Mouse (Mus musculus): ENCODE measurements at regions not wholly inside any gene's neighbourhood (a gene's known extent, or its start where the extent isn't known, plus 50 kb on each side); places are given as distances from the start of the nearest gene placed in this dataset.
"Not testable (repeated sequence)": the region's sequence is repeated elsewhere in the genome, so short reads cannot be mapped to it uniquely, and the experiment has no call there.

DNA sequence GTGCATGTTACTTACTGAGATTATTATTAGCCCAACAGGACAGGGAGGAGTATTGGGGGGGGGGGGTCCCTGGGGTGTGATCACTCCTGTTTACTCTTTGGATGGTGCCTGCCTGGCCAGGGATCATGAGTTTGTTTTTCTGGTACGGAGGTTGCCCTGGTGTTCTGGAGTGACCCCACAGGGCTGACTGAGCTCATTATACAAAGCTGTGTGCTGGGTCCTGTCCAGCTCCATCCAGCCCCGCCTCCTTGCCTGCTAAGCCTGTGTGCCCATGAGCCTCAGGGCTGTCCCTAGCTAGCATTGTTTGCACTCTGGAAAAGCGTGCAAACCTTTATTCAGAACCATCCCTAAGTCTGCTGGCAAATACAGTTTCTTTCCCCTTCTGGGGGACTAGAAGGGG lies 1335.1 kb upstream of the A1bg start:
- H3K9ac ChIP-seq (replicated peaks; ENCODE audit: low read depth, low read length), result no peak overlapping the region
- no peak overlapping the region for H3K4me3 ChIP-seq (ENCODE audit: low read depth, low read length)
- WGBS, result 28% methylated on average over 3 of the region's 3 CpGs
- peak; percentile 82 for ATAC-seq (ENCODE audit: low read depth)
- no peak overlapping the region for H3K27ac ChIP-seq (ENCODE audit: low read depth, low read length)
- H3K27me3 ChIP-seq (ENCODE audit: control insufficient read depth, insufficient read depth, low read length), result no peaks in the 10 kb centered on the region
- H3K9me3 ChIP-seq (ENCODE audit: control insufficient read depth, low read length), result no peaks in the 10 kb centered on the region
- no peak overlapping the region for H3K4me2 ChIP-seq (ENCODE audit: low read depth, low read length)
- no peaks in the 10 kb centered on the region for H3K4me1 ChIP-seq (ENCODE audit: control insufficient read depth, insufficient read depth, low read length)
- H3K36me3 ChIP-seq (ENCODE audit: control insufficient read depth, insufficient read depth, low read length), result no peaks in the 10 kb centered on the region

DNA sequence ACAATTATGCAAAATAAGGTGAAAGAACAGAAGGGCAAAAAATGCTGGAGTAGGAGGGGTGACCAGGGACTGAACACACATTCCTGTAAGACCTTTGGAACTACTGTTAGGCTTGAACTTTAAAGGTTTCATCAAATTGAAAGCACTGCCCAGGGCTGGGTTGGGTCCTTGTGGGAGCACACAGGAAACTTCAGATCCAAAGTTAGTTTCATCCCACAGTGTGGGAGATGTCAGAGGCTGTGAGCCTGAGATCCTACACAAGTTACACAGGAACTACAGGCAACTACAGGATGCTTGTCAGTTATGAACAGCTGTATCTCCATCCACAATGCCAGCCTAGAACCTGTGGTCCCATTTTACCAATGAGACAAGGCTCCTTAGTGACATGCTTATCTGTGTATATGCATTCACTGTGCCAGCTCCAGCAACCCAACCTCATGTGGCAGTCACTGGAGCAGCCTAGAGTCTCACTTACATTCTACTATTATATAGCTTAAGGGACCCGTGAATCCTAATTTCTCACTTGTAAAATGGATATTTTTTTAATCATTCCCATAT lies 1334.4 kb upstream of the A1bg start:
- Histone ChIP-seq H3K27me3 (ENCODE audit: control insufficient read depth, insufficient read depth, low read length) (no peaks in the 10 kb centered on the region), H3K4me2 (ENCODE audit: low read depth, low read length) (no peak overlapping the region), H3K36me3 (ENCODE audit: control insufficient read depth, insufficient read depth, low read length) (no peaks in the 10 kb centered on the region), H3K9ac (replicated peaks; ENCODE audit: low read depth, low read length) (no peak overlapping the region), H3K27ac (ENCODE audit: low read depth, low read length) (no peak overlapping the region), H3K4me3 (ENCODE audit: low read depth, low read length) (no peak overlapping the region), H3K9me3 (ENCODE audit: control insufficient read depth, low read length) (no peaks in the 10 kb centered on the region), H3K4me1 (ENCODE audit: control insufficient read depth, insufficient read depth, low read length) (no peaks in the 10 kb centered on the region)
- no peak for ATAC-seq (ENCODE audit: low read depth)
- WGBS, result 79% methylated on average over 1 of the region's 1 CpGs

DNA sequence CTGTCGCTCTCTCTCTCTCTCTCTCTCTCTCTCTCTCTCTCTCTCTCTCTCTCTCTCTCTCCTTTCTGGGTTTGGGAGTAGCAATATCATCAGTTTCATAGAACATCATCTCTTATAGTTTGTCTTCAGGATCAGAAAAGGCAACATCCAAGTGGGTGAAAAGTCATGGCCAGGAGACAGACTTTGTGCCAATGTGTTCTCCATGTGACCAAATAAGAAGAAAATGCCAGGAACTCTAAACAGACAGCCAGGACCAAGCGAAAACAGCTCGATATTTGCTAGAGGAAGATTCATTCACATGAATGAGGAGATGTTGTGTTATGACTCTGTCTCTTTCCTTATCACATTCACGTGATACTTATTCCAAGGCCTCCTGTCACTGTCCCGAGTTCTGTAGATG lies 1332.8 kb upstream of the A1bg start:
- Histone ChIP-seq H3K4me2 (ENCODE audit: low read depth, low read length) (no peak overlapping the region), H3K36me3 (ENCODE audit: control insufficient read depth, insufficient read depth, low read length) (no peaks in the 10 kb centered on the region), H3K9me3 (ENCODE audit: control insufficient read depth, low read length) (no peaks in the 10 kb centered on the region), H3K4me3 (ENCODE audit: low read depth, low read length) (no peak overlapping the region), H3K4me1 (ENCODE audit: control insufficient read depth, insufficient read depth, low read length) (no peaks in the 10 kb centered on the region), H3K27me3 (ENCODE audit: control insufficient read depth, insufficient read depth, low read length) (no peaks in the 10 kb centered on the region), H3K27ac (ENCODE audit: low read depth, low read length) (no peak overlapping the region), H3K9ac (replicated peaks; ENCODE audit: low read depth, low read length) (no peak overlapping the region)
- 87% methylated on average over 5 of the region's 5 CpGs for WGBS
- no peak for ATAC-seq (ENCODE audit: low read depth)

- Histone ChIP-seq H3K4me3 (ENCODE audit: low read depth, low read length) (no peak overlapping the region), H3K4me1 (ENCODE audit: control insufficient read depth, insufficient read depth, low read length) (no peaks in the 10 kb centered on the region), H3K4me2 (ENCODE audit: low read depth, low read length) (no peak overlapping the region), H3K27ac (ENCODE audit: low read depth, low read length) (no peak overlapping the region), H3K27me3 (ENCODE audit: control insufficient read depth, insufficient read depth, low read length) (no peaks in the 10 kb centered on the region), H3K9me3 (ENCODE audit: control insufficient read depth, low read length) (no peaks in the 10 kb centered on the region), H3K9ac (replicated peaks; ENCODE audit: low read depth, low read length) (no peak overlapping the region), H3K36me3 (ENCODE audit: control insufficient read depth, insufficient read depth, low read length) (no peaks in the 10 kb centered on the region)
- WGBS, result 92% methylated on average over 4 of the region's 4 CpGs
- no peak for ATAC-seq (ENCODE audit: low read depth)
Observed at GRCm38 (mm10) chr15:62253724-62254123, 1330.9 kb upstream of the A1bg start.

DNA sequence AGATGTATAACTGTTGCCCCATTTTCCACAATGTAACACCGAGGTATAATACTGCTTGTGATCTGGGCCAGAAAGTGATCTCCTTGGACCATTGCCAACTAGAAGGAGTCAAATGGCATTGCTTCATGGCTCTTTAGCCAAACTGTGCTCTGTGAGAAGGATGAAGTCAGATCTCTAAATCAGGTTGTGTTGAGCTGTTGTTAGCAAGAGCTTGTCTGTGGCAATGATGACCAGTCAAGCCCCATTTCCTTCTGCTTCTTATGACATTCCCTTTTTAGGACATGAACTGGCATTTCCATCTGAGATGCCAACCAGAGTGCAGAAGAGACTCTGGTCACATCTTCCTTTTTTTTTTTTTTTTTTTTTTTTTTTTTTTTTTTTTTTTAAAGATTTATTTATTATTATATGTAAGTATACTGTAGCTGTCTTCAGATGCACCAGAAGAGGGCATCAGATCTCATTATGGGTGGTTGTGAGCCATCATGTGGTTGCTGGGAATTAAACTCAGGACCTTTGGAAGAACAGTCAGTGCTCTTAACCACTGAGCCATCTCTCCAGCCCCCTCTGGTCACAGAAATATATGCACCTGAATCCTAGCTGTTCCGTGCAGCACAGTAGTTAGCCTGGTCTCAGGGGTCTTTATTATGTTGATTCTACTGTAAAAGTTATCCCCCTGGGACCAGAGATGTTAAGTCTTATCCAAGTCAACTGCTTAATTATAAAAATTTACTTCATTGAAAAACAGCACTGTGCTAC lies 1329.4 kb upstream of the A1bg start:
- not testable (repeated sequence) for ATAC-seq (ENCODE audit: low read depth); H3K36me3 ChIP-seq (ENCODE audit: control insufficient read depth, insufficient read depth, low read length); H3K4me2 ChIP-seq (ENCODE audit: low read depth, low read length); H3K4me1 ChIP-seq (ENCODE audit: control insufficient read depth, insufficient read depth, low read length); H3K9ac ChIP-seq (replicated peaks; ENCODE audit: low read depth, low read length); H3K9me3 ChIP-seq (ENCODE audit: control insufficient read depth, low read length); H3K4me3 ChIP-seq (ENCODE audit: low read depth, low read length); H3K27me3 ChIP-seq (ENCODE audit: control insufficient read depth, insufficient read depth, low read length); H3K27ac ChIP-seq (ENCODE audit: low read depth, low read length)
- 83% methylated on average over 2 of the region's 2 CpGs for WGBS

DNA sequence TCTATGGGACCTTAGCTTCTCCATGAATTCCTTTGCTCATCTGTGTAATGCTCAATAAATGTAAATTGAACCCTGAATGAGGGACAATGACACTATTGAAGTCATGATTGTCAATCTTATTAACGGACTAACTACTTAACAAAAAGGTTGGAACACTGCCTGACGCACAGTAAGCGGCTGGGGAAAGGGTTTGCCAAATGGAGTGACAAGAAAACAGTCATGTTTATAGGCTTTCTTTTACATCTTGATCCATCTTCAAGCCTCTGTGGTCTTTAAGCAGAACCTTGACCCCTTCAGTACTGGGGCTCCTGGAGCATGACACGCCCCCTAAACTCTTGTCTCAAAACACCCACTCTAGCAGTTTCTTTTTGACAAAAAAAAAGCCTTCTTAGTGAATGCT lies 1326.6 kb upstream of the A1bg start:
- peak; percentile 17; the same call in 1 of the 2 replicates for ATAC-seq (ENCODE audit: low read depth)
- no peaks in the 10 kb centered on the region for H3K27me3 ChIP-seq (ENCODE audit: control insufficient read depth, insufficient read depth, low read length)
- H3K36me3 ChIP-seq (ENCODE audit: control insufficient read depth, insufficient read depth, low read length), result no peaks in the 10 kb centered on the region
- no peaks in the 10 kb centered on the region for H3K4me1 ChIP-seq (ENCODE audit: control insufficient read depth, insufficient read depth, low read length)
- no peak overlapping the region for H3K27ac ChIP-seq (ENCODE audit: low read depth, low read length)
- H3K4me3 ChIP-seq (ENCODE audit: low read depth, low read length), result no peak overlapping the region
- no peak overlapping the region for H3K9ac ChIP-seq (replicated peaks; ENCODE audit: low read depth, low read length)
- no peak overlapping the region for H3K4me2 ChIP-seq (ENCODE audit: low read depth, low read length)
- no peaks in the 10 kb centered on the region for H3K9me3 ChIP-seq (ENCODE audit: control insufficient read depth, low read length)
- 33% methylated on average over 4 of the region's 4 CpGs for WGBS

GRCm38 (mm10) chr15:62246561-62247079 lies 1323.8 kb upstream of the A1bg start:
- no peak overlapping the region for H3K4me3 ChIP-seq (ENCODE audit: low read depth, low read length)
- no peak for ATAC-seq (ENCODE audit: low read depth)
- no peak overlapping the region for H3K9ac ChIP-seq (replicated peaks; ENCODE audit: low read depth, low read length)
- H3K36me3 ChIP-seq (ENCODE audit: control insufficient read depth, insufficient read depth, low read length), result no peaks in the 10 kb centered on the region
- no peaks in the 10 kb centered on the region for H3K9me3 ChIP-seq (ENCODE audit: control insufficient read depth, low read length)
- no peak overlapping the region for H3K27ac ChIP-seq (ENCODE audit: low read depth, low read length)
- WGBS, result 90% methylated on average over 4 of the region's 4 CpGs
- H3K4me1 ChIP-seq (ENCODE audit: control insufficient read depth, insufficient read depth, low read length), result no peaks in the 10 kb centered on the region
- no peak overlapping the region for H3K4me2 ChIP-seq (ENCODE audit: low read depth, low read length)
- H3K27me3 ChIP-seq (ENCODE audit: control insufficient read depth, insufficient read depth, low read length), result no peaks in the 10 kb centered on the region

GRCm38 (mm10) chr15:62245237-62245636 lies 1322.4 kb upstream of the A1bg start:
- no peaks in the 10 kb centered on the region for H3K4me1 ChIP-seq (ENCODE audit: control insufficient read depth, insufficient read depth, low read length)
- no peaks in the 10 kb centered on the region for H3K36me3 ChIP-seq (ENCODE audit: control insufficient read depth, insufficient read depth, low read length)
- no peak overlapping the region for H3K4me2 ChIP-seq (ENCODE audit: low read depth, low read length)
- H3K4me3 ChIP-seq (ENCODE audit: low read depth, low read length), result no peak overlapping the region
- no peaks in the 10 kb centered on the region for H3K9me3 ChIP-seq (ENCODE audit: control insufficient read depth, low read length)
- no peaks in the 10 kb centered on the region for H3K27me3 ChIP-seq (ENCODE audit: control insufficient read depth, insufficient read depth, low read length)
- no peak overlapping the region for H3K27ac ChIP-seq (ENCODE audit: low read depth, low read length)
- no peak overlapping the region for H3K9ac ChIP-seq (replicated peaks; ENCODE audit: low read depth, low read length)
- WGBS, result 90% methylated on average over 1 of the region's 1 CpGs
- ATAC-seq (ENCODE audit: low read depth), result no peak

- 100% methylated on average over 3 of the region's 3 CpGs for WGBS
- no peaks in the 10 kb centered on the region for H3K36me3 ChIP-seq (ENCODE audit: control insufficient read depth, insufficient read depth, low read length)
- no peaks in the 10 kb centered on the region for H3K4me1 ChIP-seq (ENCODE audit: control insufficient read depth, insufficient read depth, low read length)
- H3K9ac ChIP-seq (replicated peaks; ENCODE audit: low read depth, low read length), result no peak overlapping the region
- H3K4me3 ChIP-seq (ENCODE audit: low read depth, low read length), result no peak overlapping the region
- ATAC-seq (ENCODE audit: low read depth), result no peak
- H3K9me3 ChIP-seq (ENCODE audit: control insufficient read depth, low read length), result no peaks in the 10 kb centered on the region
- H3K27me3 ChIP-seq (ENCODE audit: control insufficient read depth, insufficient read depth, low read length), result no peaks in the 10 kb centered on the region
- H3K4me2 ChIP-seq (ENCODE audit: low read depth, low read length), result no peak overlapping the region
- H3K27ac ChIP-seq (ENCODE audit: low read depth, low read length), result no peak overlapping the region
Observed at GRCm38 (mm10) chr15:62244819-62245218, 1322.0 kb upstream of the A1bg start.

Measured in neural tube, embryonic 14.5 days (tissue).